Mouse (Mus musculus): Measurements from ENCODE around the gene C730034F03Rik. TPM values are rescaled to one million over a fixed set of nuclear protein-coding genes. Genes with fewer than 3 reads are reported as not detected.

Gene C730034F03Rik
- polyA plus RNA-seq, 1 experiment from 2014 or later: 4.5 TPM

DNA sequence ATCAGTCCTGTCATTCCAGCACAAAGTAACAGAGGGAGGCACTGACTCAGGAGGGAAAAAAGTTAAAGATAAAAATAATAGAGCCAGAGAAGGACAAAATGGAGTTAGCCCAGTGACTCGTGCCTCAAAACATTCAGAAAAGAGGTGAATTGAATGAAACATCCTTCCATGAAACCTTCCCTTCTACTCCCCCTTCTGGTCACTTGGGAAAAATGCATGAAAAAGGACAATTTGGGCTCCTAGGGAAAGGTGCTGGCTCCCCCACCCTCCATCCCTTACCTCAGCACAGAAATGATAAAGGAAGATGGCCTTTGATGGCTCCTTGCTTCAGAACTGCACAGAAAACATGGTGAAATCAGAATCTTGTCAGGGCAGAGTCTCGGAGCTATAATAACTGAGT lies 39.2 kb downstream of the C730034F03Rik start:
- H3K27me3 ChIP-seq (ENCODE audit: low read depth, poor library complexity, severe bottlenecking): no peaks in the 10 kb centered on the region
- whole genome bisulfite sequencing: 40% methylated on average over 2 of the region's 2 CpGs

DNA sequence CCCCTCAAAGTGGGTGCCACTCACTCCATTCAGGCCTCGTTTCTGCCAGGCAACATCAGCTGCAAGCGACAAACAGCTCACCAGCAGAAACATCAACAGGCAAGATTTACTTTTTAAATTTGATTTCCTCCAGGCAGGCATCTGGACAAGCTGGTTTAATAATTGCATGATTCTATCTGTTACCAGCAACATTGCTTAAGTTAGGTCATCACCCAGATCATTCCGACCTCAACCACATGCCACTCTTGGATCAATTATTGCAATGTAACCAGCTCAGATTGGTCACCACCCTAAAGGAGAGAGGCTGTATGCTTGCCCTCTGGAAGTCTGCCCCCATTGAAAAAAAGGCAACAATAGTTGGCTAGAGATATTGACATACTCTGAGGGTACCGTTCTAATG lies 42.1 kb downstream of the C730034F03Rik start:
- Histone ChIP-seq H3K4me1 (peaks cover 7% of the 10 kb centered on the region), H3K36me3 (0 out of 2 replicates have a peak, but pooled peaks cover 3% of the 10 kb centered on the region), H3K27me3 (ENCODE audit: low read depth, poor library complexity, severe bottlenecking) (no peaks in the 10 kb centered on the region), H3K4me3 (no peak overlapping the region), H3K27ac (no peak overlapping the region), H3K9me3 (replicated peaks) (no peaks in the 10 kb centered on the region)
- 89% methylated on average over 4 of the region's 4 CpGs for whole genome bisulfite sequencing
- DNase-seq (ENCODE audit: low spot score): no peak

More for the DNA sequence above, 39.2 kb downstream of the C730034F03Rik start:
- DNase-seq (ENCODE audit: low spot score): no peak
- H3K36me3 ChIP-seq: 0 out of 2 replicates have a peak, but pooled peaks cover 3% of the 10 kb centered on the region
- H3K4me1 ChIP-seq: peaks cover 5% of the 10 kb centered on the region; the same call in 1 of the 2 replicates
- no peak overlapping the region for H3K4me3 ChIP-seq
- H3K9me3 ChIP-seq (replicated peaks): no peaks in the 10 kb centered on the region
- H3K27ac ChIP-seq: no peak overlapping the region

DNA sequence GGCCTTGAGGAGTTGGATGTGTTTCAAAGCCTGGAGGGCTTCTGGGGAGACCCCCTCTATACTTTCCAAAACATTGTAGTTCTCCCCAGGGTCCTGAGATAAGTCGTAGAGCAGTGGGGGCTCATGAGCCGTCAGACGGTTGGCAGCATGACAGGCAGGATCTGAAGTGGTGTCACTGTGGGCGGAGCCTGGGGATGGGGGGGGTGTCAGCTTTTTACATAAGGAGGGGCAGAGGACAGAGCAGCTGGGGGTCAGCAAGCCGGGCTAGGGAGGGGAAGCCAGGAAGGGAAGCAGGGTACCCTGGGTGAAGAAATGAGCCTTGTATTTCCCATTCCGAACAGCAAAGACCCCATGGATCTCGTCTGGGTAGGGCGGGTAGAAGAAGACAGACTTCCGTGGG lies 44.0 kb downstream of the C730034F03Rik start:
- Histone ChIP-seq H3K4me1 (peaks cover 15% of the 10 kb centered on the region), H3K27me3 (ENCODE audit: low read depth, poor library complexity, severe bottlenecking) (no peaks in the 10 kb centered on the region), H3K36me3 (0 out of 2 replicates have a peak, but pooled peaks cover 3% of the 10 kb centered on the region), H3K9me3 (replicated peaks) (no peaks in the 10 kb centered on the region), H3K27ac (no peak overlapping the region), H3K4me3 (no peak overlapping the region)
- WGBS: 86% methylated on average over 9 of the region's 9 CpGs
- DNase-seq (ENCODE audit: low spot score): no peak

DNA sequence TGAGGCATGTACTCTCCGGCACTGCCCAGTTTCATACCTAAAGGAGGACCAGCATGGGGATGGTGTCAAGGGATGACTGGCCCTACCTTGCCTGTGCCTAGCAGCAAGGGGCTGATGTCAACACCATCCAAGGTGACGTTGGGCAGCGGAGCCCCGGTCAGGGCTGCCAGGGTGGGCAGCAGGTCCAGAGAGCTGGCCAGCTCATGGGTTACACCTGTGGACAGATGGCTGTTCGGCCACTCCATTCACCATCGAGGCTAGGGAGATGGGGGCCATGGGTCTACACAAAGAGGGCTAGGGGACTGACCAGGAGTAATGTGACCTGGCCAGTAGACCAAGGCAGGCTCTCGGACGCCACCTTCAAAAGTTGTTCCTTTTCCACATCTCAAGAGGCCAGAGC lies 44.5 kb downstream of the C730034F03Rik start:
- Histone ChIP-seq H3K27ac (no peak overlapping the region), H3K27me3 (ENCODE audit: low read depth, poor library complexity, severe bottlenecking) (no peaks in the 10 kb centered on the region), H3K4me3 (no peak overlapping the region; the same call in 1 of the 2 replicates), H3K36me3 (0 out of 2 replicates have a peak, but pooled peaks cover 3% of the 10 kb centered on the region), H3K4me1 (peaks cover 15% of the 10 kb centered on the region), H3K9me3 (replicated peaks) (no peaks in the 10 kb centered on the region)
- 97% methylated on average over 8 of the region's 8 CpGs for WGBS
- no peak for DNase-seq (ENCODE audit: low spot score)

DNA sequence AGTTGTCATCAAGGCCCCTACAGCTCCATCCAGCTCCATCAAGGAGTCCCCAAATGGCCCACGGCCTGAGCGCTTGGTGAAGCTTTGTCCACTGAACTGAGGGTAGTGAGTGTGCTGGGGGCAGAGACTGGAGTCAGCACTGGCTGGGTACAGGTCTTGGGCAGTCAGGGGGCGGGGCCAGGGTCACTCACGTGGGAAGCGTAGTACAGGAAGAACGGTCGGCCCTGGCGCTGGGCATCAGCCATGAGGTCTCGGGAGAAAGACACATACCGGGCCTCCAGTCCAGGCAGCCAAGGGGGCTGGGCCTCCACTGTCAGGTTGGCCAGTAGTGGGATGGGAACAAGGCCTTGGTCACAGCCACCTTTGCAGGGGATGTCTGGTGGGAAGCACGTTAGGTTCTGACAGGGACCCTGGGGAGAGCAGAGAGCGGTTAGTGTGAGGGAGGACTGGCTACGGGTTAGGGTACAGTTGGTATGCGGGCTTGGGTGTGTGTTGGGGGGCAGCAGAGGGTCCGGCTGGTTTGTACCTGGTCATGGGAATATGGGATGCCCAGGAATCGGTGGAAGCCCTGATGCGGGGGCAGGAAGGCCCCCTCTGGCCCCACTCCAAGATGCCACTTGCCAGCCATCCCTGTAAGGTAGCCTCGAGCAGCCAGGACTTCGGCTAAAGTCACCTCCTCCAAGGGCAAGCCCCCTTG lies 45.4 kb downstream of the C730034F03Rik start:
- Histone ChIP-seq H3K4me3 (peak overlapping the region; percentile 59; the same call in 1 of the 2 replicates), H3K27me3 (ENCODE audit: low read depth, poor library complexity, severe bottlenecking) (no peaks in the 10 kb centered on the region), H3K27ac (no peak overlapping the region)

DNA sequence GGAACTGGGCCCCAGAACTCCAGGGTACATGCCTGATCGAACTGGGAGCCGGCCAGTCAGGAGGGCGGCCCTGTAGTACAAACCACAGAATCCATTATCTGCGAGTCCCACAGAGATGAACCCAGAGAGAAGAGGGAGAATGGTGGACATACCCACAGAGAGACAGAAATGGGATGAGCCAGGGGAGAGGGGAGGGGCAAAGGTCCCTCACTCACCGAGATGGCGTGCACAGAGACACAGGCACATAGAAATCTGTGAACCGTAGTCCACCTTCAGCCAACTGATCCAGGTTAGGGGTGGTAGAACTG lies 45.9 kb downstream of the C730034F03Rik start:
- 86% methylated on average over 7 of the region's 7 CpGs for WGBS

More for the DNA sequence above, 45.4 kb downstream of the C730034F03Rik start:
- H3K4me1 ChIP-seq: peaks cover 15% of the 10 kb centered on the region
- no peaks in the 10 kb centered on the region for H3K9me3 ChIP-seq (replicated peaks)
- 92% methylated on average over 19 of the region's 19 CpGs for WGBS
- H3K36me3 ChIP-seq: 0 out of 2 replicates have a peak, but pooled peaks cover 3% of the 10 kb centered on the region
- DNase-seq (ENCODE audit: low spot score): no peak

DNA sequence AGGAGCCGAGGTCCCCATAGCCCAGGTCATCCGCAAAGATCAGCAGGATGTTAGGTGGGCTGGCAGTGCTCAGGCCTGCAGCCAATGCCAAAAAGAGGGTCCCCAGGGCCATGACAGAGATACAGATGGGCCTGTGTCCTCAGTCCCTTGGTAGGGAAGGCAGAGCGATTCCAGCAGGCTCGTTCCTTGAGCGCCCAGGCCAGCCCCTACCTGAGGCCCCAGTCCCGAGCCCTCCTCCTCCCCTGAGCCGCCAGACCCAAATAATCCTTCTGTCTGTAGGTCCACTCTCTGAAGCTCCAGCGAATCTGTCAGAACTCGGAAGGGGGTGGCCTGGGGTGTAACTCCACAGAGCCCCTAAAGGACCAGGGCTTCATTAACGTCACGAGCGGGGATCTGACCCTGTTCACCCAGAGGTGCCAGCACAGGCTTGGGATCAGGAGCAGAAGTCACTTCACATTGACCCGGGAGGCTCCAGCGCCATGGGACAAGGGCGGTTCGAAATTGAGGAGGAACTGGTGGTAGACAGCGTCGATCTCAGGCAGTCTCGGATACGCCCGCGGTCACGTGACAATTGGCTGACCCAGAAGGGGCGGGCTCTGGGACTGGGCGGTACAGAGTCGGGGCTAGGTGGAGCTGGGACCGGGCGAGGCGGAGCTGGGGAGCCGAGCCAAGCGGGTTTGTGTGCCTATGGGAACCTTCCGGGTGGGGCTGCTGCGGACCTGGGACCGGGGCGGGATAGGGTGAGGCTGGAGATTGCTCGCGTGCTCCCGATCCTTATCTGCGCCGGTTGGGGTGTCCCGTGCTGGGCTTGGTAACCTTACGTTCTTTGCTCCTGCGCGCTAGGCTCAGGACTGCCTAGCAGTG lies 46.5 kb downstream of the C730034F03Rik start:
- Histone ChIP-seq H3K9me3 (replicated peaks) (no peaks in the 10 kb centered on the region), H3K27ac (peak overlapping the region; percentile 83), H3K27me3 (ENCODE audit: low read depth, poor library complexity, severe bottlenecking) (no peaks in the 10 kb centered on the region), H3K4me1 (peaks cover 15% of the 10 kb centered on the region), H3K36me3 (0 out of 2 replicates have a peak, but pooled peaks cover 3% of the 10 kb centered on the region), H3K4me3 (peak overlapping the region; percentile 59)
- DNase-seq (ENCODE audit: low spot score): peak; percentile 90
- WGBS: 10% methylated on average over 44 of the region's 44 CpGs

More for the DNA sequence above, 45.9 kb downstream of the C730034F03Rik start:
- H3K4me1 ChIP-seq: peaks cover 15% of the 10 kb centered on the region
- DNase-seq (ENCODE audit: low spot score): no peak
- H3K27me3 ChIP-seq (ENCODE audit: low read depth, poor library complexity, severe bottlenecking): no peaks in the 10 kb centered on the region
- H3K27ac ChIP-seq: no peak overlapping the region
- peak overlapping the region; percentile 59 for H3K4me3 ChIP-seq
- no peaks in the 10 kb centered on the region for H3K9me3 ChIP-seq (replicated peaks)
- H3K36me3 ChIP-seq: 0 out of 2 replicates have a peak, but pooled peaks cover 3% of the 10 kb centered on the region

DNA sequence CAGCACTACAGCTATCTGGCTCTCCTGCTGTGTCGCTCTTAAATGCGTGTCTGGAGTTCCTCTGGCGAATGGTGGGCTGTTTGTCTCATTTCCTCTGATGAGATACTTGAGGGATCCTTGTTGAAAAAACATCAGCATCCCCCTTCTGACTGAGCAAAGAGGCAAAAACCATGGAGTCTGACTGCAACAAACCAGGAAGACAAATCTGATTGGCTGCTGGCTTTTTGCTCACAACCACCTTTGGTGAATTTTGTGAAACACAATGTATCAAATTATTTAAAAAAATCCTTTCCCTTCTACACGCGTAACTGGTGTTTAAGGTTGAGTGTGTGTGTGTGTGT lies 47.1 kb downstream of the C730034F03Rik start:
- DNase-seq (ENCODE audit: low spot score): no peak
- H3K27me3 ChIP-seq (ENCODE audit: low read depth, poor library complexity, severe bottlenecking): no peaks in the 10 kb centered on the region
- WGBS: 6% methylated on average over 5 of the region's 5 CpGs
- H3K4me1 ChIP-seq: peaks cover 15% of the 10 kb centered on the region
- H3K9me3 ChIP-seq (replicated peaks): no peaks in the 10 kb centered on the region
- H3K36me3 ChIP-seq: 0 out of 2 replicates have a peak, but pooled peaks cover 3% of the 10 kb centered on the region
- H3K27ac ChIP-seq: peak overlapping the region; percentile 83
- H3K4me3 ChIP-seq: peak overlapping the region; percentile 59

DNA sequence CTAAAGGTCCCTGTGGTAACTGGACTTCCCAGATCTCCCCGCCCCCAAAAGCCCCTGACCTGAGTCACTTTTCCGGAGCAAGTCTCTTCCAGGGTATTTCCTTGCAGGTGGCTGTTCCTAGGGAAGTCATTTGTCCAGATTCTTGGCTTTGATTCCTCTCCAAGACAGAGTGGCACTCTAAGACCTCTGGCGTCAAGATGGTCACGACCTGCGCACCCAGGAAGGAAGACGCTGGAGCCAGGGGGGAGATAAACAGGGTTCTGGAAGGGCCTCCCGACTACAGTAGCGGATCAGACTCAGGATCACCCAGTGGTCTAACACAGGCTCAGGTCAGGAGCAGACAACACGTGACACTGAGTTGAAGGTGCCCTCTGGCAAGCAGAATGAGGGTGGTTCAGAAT lies 47.7 kb downstream of the C730034F03Rik start, which contains the start of gene Arsa:
Gene Arsa, minus strand, starts transcription at position 335 of the 401 bp plus-strand sequence.
- peak within 1 kb of the TSS; percentile 59 for H3K4me3 ChIP-seq
- 0 out of 2 replicates have a peak, but pooled peaks cover 3% of the 10 kb centered on the region for H3K36me3 ChIP-seq
- 30% methylated on average over 9 of the region's 9 CpGs for WGBS
- no peak for DNase-seq (ENCODE audit: low spot score)
- H3K27ac ChIP-seq: peak within 1 kb of the TSS; percentile 83
- peaks cover 15% of the 10 kb centered on the region for H3K4me1 ChIP-seq
- H3K27me3 ChIP-seq (ENCODE audit: low read depth, poor library complexity, severe bottlenecking): no peaks in the 10 kb centered on the region
- H3K9me3 ChIP-seq (replicated peaks): no peaks in the 10 kb centered on the region

DNA sequence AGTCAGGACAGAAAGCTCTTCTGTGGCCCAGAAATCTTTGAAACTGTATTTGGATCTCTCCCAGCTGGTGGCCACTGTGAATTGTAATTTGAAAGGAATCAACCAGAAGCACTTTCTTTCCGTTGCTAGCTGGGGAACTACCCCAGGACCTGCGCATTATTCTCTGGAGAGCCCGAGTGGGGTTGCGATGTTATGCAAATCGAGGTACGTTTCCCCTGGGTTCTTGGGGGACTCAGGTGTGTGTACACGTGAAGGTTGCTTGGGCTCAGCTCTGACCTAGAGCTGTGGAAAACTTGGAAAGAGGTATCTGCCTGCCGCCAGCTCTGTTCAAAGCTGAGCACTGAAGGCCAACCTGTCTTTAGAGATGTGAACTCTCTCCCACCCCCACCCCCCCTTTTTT lies 48.4 kb downstream of the C730034F03Rik start:
- no peaks in the 10 kb centered on the region for H3K27me3 ChIP-seq (ENCODE audit: low read depth, poor library complexity, severe bottlenecking)

DNA sequence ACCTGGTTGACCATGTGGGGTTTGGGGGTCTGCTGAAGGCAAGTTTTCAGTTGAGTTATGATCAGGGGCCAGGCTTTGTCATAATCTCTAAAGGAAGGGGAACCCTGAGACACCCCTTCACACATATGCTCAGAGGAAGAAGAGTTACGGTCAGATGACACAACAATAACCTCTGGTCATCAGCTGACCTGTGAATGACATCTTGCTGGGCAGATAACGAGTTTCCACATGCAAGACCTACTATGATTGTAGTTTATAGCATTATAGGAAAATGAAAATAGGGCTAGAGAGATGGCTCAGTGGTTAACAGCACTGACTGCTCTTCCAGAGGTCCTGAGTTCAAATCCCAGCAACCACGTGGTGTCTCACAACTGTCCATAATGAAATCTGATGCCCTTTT lies 49.2 kb downstream of the C730034F03Rik start:
- Histone ChIP-seq H3K4me3 (no peak overlapping the region), H3K4me1 (peaks cover 15% of the 10 kb centered on the region), H3K27ac (no peak overlapping the region), H3K27me3 (ENCODE audit: low read depth, poor library complexity, severe bottlenecking) (no peaks in the 10 kb centered on the region), H3K9me3 (replicated peaks) (no peaks in the 10 kb centered on the region), H3K36me3 (no peaks in the 10 kb centered on the region)
- 84% methylated on average over 3 of the region's 3 CpGs for WGBS
- no peak for DNase-seq (ENCODE audit: low spot score)

More for the DNA sequence above, 48.4 kb downstream of the C730034F03Rik start:
- Histone ChIP-seq H3K9me3 (replicated peaks) (no peaks in the 10 kb centered on the region), H3K4me3 (no peak overlapping the region), H3K36me3 (0 out of 2 replicates have a peak, but pooled peaks cover 3% of the 10 kb centered on the region), H3K4me1 (peaks cover 15% of the 10 kb centered on the region), H3K27ac (no peak overlapping the region)
- DNase-seq (ENCODE audit: low spot score): no peak
- 53% methylated on average over 8 of the region's 8 CpGs for WGBS

Data from limb, embryonic 10.5 days (tissue).